Mouse (Mus musculus) right cerebral cortex, postnatal 14 days (tissue): ENCODE results near the gene Zbtb22.
"Not testable (repeated sequence)": the region's sequence is repeated elsewhere in the genome, so short reads cannot be mapped to it uniquely, and the experiment has no call there.

Experiments
- DNase-seq: peaks from one replicate; pipeline ENCODE4 v3.0.0; 2022

Zbtb22 gene

DNA sequence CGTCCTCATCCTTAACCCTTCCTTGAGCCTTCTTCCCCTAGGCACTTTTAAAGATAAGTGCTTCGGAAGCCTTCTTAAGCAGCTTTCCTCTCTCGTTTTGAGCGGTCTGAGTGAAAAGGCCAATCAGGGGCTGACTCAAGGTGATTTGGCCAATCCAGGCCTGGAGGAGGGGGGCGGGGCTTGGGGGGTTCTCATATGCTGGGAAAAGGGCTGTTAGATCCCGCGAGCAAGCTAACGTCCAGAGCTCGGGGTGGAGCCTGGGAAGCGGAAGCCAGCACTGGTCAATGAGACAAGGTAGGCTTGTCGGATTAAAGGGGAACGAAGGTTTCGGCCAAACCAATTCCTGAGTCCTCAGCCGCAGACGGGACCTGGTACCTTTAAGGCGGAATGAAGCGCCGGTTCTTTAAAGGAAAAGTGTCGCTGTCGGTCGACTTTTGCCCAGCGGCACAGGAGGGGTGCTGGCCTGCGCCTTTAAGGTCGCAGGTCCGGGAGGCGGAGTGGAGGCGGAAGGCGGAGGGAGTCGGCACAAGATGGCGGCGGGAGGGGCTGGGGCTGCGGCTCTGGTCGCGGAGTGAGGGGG is at the start of gene Zbtb22, which contains the start of gene Tapbp:
TSS of gene Zbtb22 (plus strand) at position 234 of the 580 bp plus-strand sequence.
TSS of gene Tapbp (plus strand) at position 229 of the 580 bp plus-strand sequence.
- peak; percentile 93 for DNase-seq

- not testable (repeated sequence) for DNase-seq
These were observed 42.2 kb upstream of the Zbtb22 start, which contains the start of gene Gm7029 for GRCm38 (mm10) chr17:33873537-33873936. Gene Gm7029 (plus strand): TSS chr17:33873837.

DNA sequence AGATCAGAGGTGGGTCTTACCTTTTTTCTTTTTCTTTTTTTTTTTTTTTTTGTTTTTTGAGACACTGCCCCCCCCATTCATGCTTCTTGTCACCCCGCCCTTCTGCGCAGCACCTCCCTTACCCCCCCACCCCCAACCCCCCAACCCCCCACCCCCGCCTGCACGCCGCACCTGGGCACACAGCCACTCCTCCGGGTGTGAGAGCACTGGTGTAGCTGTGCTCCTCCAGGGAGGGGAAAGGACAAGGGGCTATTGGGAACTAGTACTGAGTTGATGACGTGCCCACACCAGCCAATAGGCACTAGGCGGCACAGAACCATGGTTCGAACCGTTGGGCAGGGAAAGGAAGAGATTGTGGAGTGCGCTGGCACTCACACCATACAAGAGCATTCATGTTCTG is 41.3 kb upstream of the Zbtb22 start:
- no peak for DNase-seq

GRCm38 (mm10) chr17:33875797-33876196 is 39.9 kb upstream of the Zbtb22 start:
- DNase-seq, result peak; percentile 20

DNA sequence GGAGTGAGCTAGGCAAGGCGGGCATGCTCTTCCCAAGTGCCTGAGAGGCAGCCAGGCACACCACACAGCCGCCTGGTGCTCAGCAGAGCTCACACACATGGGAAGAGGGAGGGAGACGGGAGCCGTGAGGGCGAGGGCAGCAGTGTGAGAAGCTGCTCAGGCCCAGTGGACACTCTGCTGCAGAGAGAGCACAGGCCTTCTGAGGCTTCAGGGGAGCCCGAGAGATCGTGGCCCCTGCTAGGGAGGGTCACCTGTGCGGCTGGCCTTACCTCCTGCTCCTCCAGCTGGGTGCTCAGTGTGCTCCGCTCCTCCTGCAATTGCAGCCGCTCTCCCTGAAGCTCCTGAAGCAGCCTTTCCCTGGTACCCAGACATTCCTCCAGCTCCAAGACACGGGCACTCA is 31.4 kb upstream of the Zbtb22 start:
- not testable (repeated sequence) for DNase-seq

GRCm38 (mm10) chr17:33887802-33888201 is 27.9 kb upstream of the Zbtb22 start:
- DNase-seq, result not testable (repeated sequence)

- not testable (repeated sequence) for DNase-seq
These were observed 27.5 kb upstream of the Zbtb22 start for GRCm38 (mm10) chr17:33888230-33888629.

DNA sequence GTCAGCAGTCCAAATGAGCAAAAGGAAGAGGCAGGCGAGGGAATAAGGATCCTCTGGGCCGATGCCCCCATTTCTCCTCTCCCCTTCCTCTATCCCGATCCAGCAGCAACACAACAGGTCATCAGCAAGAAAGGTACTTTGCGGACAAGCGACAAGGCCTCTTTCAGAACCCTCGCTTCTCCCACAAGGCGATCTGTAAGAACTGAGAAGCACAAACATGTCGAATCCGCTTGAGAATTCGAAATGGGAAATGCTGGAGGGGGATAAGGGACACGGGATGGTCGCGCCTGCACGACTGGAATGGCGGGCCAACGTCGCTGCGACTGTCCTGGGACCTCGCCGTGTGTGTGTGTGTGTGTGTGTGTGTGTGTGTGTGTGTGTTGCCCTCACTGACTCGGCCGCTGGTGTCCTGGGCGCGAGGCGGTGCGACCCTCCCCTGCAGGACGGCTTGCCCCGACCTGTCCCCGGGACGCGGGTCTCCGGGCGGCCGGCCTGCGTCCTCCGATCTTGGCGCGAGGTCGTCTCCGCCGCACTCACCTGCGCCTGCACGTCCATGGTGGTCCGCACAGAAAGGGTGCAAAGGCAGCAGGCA is 25.7 kb upstream of the Zbtb22 start:
- not testable (repeated sequence) for DNase-seq

- peak; percentile 100 for DNase-seq
These were observed 25.1 kb upstream of the Zbtb22 start, which contains the start of gene Kifc1 for GRCm38 (mm10) chr17:33890533-33891059. Gene Kifc1 (minus strand): TSS chr17:33890661.

DNA sequence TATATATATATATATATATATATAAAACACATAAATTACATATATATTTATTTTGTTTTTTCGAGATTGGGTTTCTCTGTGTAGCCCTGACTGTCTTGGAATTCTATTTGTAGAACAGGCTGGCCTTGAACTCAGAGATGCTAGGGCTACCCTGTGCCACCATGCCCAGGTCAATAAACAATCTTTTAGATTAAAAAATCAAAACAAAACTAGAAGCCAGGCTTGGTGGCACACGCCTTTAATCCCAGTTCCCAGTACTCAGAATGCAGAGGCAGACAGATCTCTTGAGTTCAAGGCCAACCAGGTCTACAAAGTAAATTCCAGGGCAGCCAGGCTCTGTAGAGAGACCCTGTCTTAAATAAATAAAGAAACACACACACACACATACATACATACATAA is 24.3 kb upstream of the Zbtb22 start:
- DNase-seq, result no peak

- DNase-seq, result not testable (repeated sequence)
These were observed 23.8 kb upstream of the Zbtb22 start for GRCm38 (mm10) chr17:33891892-33892291.

DNA sequence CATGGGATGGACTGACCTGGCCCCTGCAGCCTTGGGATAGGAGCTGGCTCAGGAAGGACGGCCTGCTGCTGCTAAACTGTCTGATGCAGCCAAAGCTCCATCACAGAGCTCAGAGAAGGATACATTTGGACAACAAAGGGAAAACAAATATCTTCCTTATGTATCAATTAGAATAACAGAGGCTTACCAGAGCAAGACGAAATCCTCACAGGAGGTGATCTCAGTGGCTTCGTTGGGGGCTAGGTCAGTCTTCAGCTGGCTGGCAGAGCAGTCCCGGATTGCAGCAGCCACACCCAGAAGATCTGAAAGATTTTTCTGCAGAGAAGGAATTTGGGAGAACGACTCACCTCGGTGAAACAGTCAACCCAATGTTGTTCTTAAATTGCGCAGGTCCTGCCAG is 23.3 kb upstream of the Zbtb22 start:
- DNase-seq, result no peak

DNA sequence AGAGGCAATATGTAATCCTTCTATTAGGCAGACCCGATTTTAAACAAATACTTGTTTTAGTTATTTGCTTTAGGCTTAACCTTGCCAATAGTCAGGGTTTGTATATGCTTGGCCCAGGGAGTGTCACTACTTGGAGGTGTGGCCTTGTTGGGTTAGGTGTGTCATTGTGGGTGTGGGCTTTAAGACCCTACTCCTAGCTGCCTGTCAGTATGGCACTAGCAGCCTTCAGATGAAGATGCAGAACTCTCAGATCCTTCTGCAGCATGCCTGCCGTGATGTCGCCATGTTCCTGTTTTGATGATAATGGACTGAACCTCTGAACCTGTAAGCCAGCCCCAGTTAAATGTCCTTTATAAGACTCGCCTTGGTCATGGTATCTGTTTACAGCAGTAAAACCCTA is 22.7 kb upstream of the Zbtb22 start:
- DNase-seq, result not testable (repeated sequence)

GRCm38 (mm10) chr17:33897114-33897794 is 18.4 kb upstream of the Zbtb22 start:
- DNase-seq, result no peak

DNA sequence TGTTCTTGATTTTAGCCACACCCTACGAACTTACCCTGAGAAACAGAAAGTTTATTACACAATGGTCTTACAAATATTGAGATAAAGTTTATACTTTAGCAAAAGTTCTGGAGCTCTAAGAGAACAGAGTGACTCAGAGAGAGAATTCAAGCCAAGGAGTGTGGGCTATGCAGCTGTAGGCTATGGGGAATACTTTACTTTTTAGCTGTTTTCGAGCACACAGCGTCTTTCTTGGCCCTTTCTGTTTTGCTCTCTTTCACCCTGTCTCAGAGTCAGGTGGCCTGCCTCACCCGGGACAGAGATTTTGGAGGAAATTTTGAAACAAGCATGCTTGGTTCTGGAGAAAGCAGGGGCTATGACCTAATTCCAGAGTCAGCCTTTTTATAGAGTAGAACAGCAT is 17.5 kb upstream of the Zbtb22 start:
- DNase-seq, result not testable (repeated sequence)

DNA sequence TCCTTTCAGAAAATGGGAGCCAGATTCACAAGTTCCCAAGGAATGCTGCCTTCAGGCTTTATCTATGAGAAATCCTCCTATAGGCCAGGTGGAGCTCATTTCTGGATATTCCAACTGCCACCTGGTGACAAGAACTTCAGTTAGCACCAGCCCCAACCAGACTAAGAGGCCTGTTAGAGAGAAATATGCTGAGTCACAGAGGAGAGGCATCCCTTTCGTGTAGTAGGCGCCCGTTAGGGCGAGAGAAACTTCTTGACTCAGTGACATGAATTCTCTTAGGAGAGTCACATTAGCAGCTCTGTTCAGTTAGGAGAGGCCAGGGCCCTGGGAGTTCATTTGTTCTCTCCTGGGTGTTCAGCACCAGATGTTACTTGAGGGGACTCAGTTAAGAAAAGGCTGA is 16.1 kb upstream of the Zbtb22 start:
- DNase-seq, result no peak

GRCm38 (mm10) chr17:33900281-33900988 is 15.3 kb upstream of the Zbtb22 start:
- no peak for DNase-seq

GRCm38 (mm10) chr17:33900989-33901314 is 14.8 kb upstream of the Zbtb22 start:
- DNase-seq, result no peak

GRCm38 (mm10) chr17:33901653-33902052 is 14.1 kb upstream of the Zbtb22 start:
- no peak for DNase-seq

- DNase-seq, result no peak
These were observed 13.6 kb upstream of the Zbtb22 start for GRCm38 (mm10) chr17:33902079-33902478.

DNA sequence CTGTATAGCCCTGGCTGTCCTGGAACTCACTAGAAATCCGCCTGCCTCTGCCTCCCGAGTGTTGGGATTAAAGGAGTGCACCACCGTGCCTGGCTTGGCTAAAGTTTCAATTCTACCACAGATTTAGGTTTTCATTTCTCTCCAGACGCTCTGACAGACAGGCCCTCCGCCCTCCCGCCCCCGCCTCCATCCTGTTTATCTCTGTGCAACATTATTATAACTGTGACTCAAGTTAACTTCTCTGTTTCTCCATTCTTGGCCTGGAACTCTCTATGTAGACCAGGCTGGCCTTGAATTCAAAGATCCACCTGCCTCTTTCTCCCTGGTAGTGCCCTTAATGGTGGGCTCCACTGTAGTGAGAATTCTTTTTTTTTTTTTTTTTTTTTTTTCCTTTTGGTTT is 13.2 kb upstream of the Zbtb22 start:
- DNase-seq, result no peak

GRCm38 (mm10) chr17:33903911-33904651 is 11.6 kb upstream of the Zbtb22 start:
- DNase-seq, result not testable (repeated sequence)
